Mouse (Mus musculus): ENCODE measurements at regions not wholly inside any gene's neighbourhood (a gene's known extent, or its start where the extent isn't known, plus 50 kb on each side); places are given as distances from the start of the nearest gene placed in this dataset.

- Histone ChIP-seq H3K4me3 (no peak overlapping the region), H3K36me3 (replicated peaks) (no peaks in the 10 kb centered on the region), H3K27ac (no peak overlapping the region), H3K9me3 (no peaks in the 10 kb centered on the region), H3K4me1 (peaks cover 15% of the 10 kb centered on the region), H3K27me3 (ENCODE audit: poor library complexity, severe bottlenecking) (peaks cover 43% of the 10 kb centered on the region)
- no peak for DNase-seq (ENCODE audit: extremely low spot score, low spot score)
- WGBS, result 79% methylated on average over 3 of the region's 3 CpGs
Measured at GRCm38 (mm10) chr9:122637591-122637990, 109.6 kb upstream of the Topaz1 start.

GRCm38 (mm10) chr9:122639239-122639638, 107.9 kb upstream of the Topaz1 start:
- H3K36me3 ChIP-seq (replicated peaks), result no peaks in the 10 kb centered on the region
- WGBS, result 89% methylated on average over 4 of the region's 4 CpGs
- no peak overlapping the region for H3K27ac ChIP-seq
- H3K9me3 ChIP-seq, result no peaks in the 10 kb centered on the region
- peaks cover 15% of the 10 kb centered on the region for H3K4me1 ChIP-seq
- DNase-seq (ENCODE audit: extremely low spot score, low spot score), result no peak
- peaks cover 38% of the 10 kb centered on the region; the same call in 1 of the 2 replicates for H3K27me3 ChIP-seq (ENCODE audit: poor library complexity, severe bottlenecking)
- no peak overlapping the region for H3K4me3 ChIP-seq

GRCm38 (mm10) chr9:122642913-122643312, 104.2 kb upstream of the Topaz1 start:
- H3K9me3 ChIP-seq, result no peaks in the 10 kb centered on the region

GRCm38 (mm10) chr9:122645569-122645968, 101.6 kb upstream of the Topaz1 start:
- H3K27ac ChIP-seq, result no peak overlapping the region
- no peaks in the 10 kb centered on the region for H3K36me3 ChIP-seq (replicated peaks)
- H3K27me3 ChIP-seq (ENCODE audit: poor library complexity, severe bottlenecking), result peaks cover 13% of the 10 kb centered on the region
- H3K4me1 ChIP-seq, result peaks cover 22% of the 10 kb centered on the region
- no peak for DNase-seq (ENCODE audit: extremely low spot score, low spot score)
- H3K9me3 ChIP-seq, result no peaks in the 10 kb centered on the region
- H3K4me3 ChIP-seq, result no peak overlapping the region
- WGBS, result 91% methylated on average over 5 of the region's 5 CpGs

More at GRCm38 (mm10) chr9:122642913-122643312, 104.2 kb upstream of the Topaz1 start:
- peaks cover 16% of the 10 kb centered on the region; the same call in 1 of the 2 replicates for H3K4me1 ChIP-seq
- no peak for DNase-seq (ENCODE audit: extremely low spot score, low spot score)
- peaks cover 25% of the 10 kb centered on the region for H3K27me3 ChIP-seq (ENCODE audit: poor library complexity, severe bottlenecking)
- H3K4me3 ChIP-seq, result no peak overlapping the region
- WGBS, result 83% methylated on average over 7 of the region's 7 CpGs
- no peaks in the 10 kb centered on the region for H3K36me3 ChIP-seq (replicated peaks)
- no peak overlapping the region for H3K27ac ChIP-seq

- no peaks in the 10 kb centered on the region for H3K36me3 ChIP-seq (replicated peaks)
- no peaks in the 10 kb centered on the region; the same call in 1 of the 2 replicates for H3K27me3 ChIP-seq (ENCODE audit: poor library complexity, severe bottlenecking)
- H3K9me3 ChIP-seq, result no peaks in the 10 kb centered on the region
- no peak overlapping the region for H3K27ac ChIP-seq
- 93% methylated on average over 3 of the region's 3 CpGs for WGBS
- DNase-seq (ENCODE audit: extremely low spot score, low spot score), result no peak
- H3K4me3 ChIP-seq, result no peak overlapping the region
- H3K4me1 ChIP-seq, result peaks cover 17% of the 10 kb centered on the region
Measured at GRCm38 (mm10) chr9:122650862-122651261, 96.3 kb upstream of the Topaz1 start.

GRCm38 (mm10) chr9:122655583-122655982, 91.6 kb upstream of the Topaz1 start:
- 54% methylated on average over 17 of the region's 17 CpGs for WGBS
- H3K27me3 ChIP-seq (ENCODE audit: poor library complexity, severe bottlenecking), result no peaks in the 10 kb centered on the region
- DNase-seq (ENCODE audit: extremely low spot score, low spot score), result no peak

GRCm38 (mm10) chr9:122660050-122660449, 87.1 kb upstream of the Topaz1 start:
- no peaks in the 10 kb centered on the region for H3K9me3 ChIP-seq
- H3K27me3 ChIP-seq (ENCODE audit: poor library complexity, severe bottlenecking), result no peaks in the 10 kb centered on the region
- no peak overlapping the region for H3K27ac ChIP-seq
- no peaks in the 10 kb centered on the region for H3K36me3 ChIP-seq (replicated peaks)
- DNase-seq (ENCODE audit: extremely low spot score, low spot score), result no peak
- H3K4me1 ChIP-seq, result no peaks in the 10 kb centered on the region
- 81% methylated on average over 9 of the region's 9 CpGs for WGBS
- H3K4me3 ChIP-seq, result no peak overlapping the region

More at GRCm38 (mm10) chr9:122655583-122655982, 91.6 kb upstream of the Topaz1 start:
- no peaks in the 10 kb centered on the region for H3K9me3 ChIP-seq
- no peak overlapping the region for H3K27ac ChIP-seq
- H3K36me3 ChIP-seq (replicated peaks), result no peaks in the 10 kb centered on the region
- no peak overlapping the region for H3K4me3 ChIP-seq
- H3K4me1 ChIP-seq, result no peaks in the 10 kb centered on the region

- Histone ChIP-seq H3K9me3 (no peaks in the 10 kb centered on the region), H3K4me3 (no peak overlapping the region), H3K36me3 (replicated peaks) (no peaks in the 10 kb centered on the region), H3K27me3 (ENCODE audit: poor library complexity, severe bottlenecking) (no peaks in the 10 kb centered on the region), H3K27ac (peak overlapping the region; percentile 51; the same call in 1 of the 2 replicates), H3K4me1 (peaks cover 25% of the 10 kb centered on the region)
- 23% methylated on average over 4 of the region's 5 CpGs for WGBS
- DNase-seq (ENCODE audit: extremely low spot score, low spot score), result peak; percentile 26
Measured at GRCm38 (mm10) chr9:122666978-122667645, 80.0 kb upstream of the Topaz1 start.

GRCm38 (mm10) chr9:122667646-122667981, 79.5 kb upstream of the Topaz1 start:
- Histone ChIP-seq H3K9me3 (no peaks in the 10 kb centered on the region), H3K27ac (0 out of 2 replicates have a peak overlapping the region, but pooled peaks have one; percentile 51), H3K4me3 (no peak overlapping the region), H3K36me3 (replicated peaks) (no peaks in the 10 kb centered on the region), H3K27me3 (ENCODE audit: poor library complexity, severe bottlenecking) (no peaks in the 10 kb centered on the region), H3K4me1 (peaks cover 25% of the 10 kb centered on the region)
- DNase-seq (ENCODE audit: extremely low spot score, low spot score), result no peak
- 60% methylated on average over 3 of the region's 3 CpGs for WGBS

GRCm38 (mm10) chr9:122673777-122674176, 73.4 kb upstream of the Topaz1 start:
- Histone ChIP-seq H3K27me3 (ENCODE audit: poor library complexity, severe bottlenecking) (0 out of 2 replicates have a peak, but pooled peaks cover 3% of the 10 kb centered on the region), H3K9me3 (no peaks in the 10 kb centered on the region), H3K4me3 (no peak overlapping the region), H3K36me3 (replicated peaks) (no peaks in the 10 kb centered on the region), H3K4me1 (peaks cover 19% of the 10 kb centered on the region), H3K27ac (no peak overlapping the region)
- 88% methylated on average over 3 of the region's 3 CpGs for WGBS
- DNase-seq (ENCODE audit: extremely low spot score, low spot score), result no peak

GRCm38 (mm10) chr9:122678001-122678696, 69.0 kb upstream of the Topaz1 start:
- Histone ChIP-seq H3K9me3 (no peaks in the 10 kb centered on the region), H3K27ac (no peak overlapping the region), H3K36me3 (replicated peaks) (no peaks in the 10 kb centered on the region), H3K27me3 (ENCODE audit: poor library complexity, severe bottlenecking) (peaks cover 7% of the 10 kb centered on the region; the same call in 1 of the 2 replicates), H3K4me3 (no peak overlapping the region), H3K4me1 (peaks cover 29% of the 10 kb centered on the region)
- WGBS, result 66% methylated on average over 14 of the region's 14 CpGs
- no peak for DNase-seq (ENCODE audit: extremely low spot score, low spot score)

GRCm38 (mm10) chr9:122687170-122687569, 60.0 kb upstream of the Topaz1 start:
- no peak overlapping the region for H3K27ac ChIP-seq
- no peak overlapping the region for H3K4me3 ChIP-seq
- peaks cover 7% of the 10 kb centered on the region for H3K4me1 ChIP-seq
- no peak for DNase-seq (ENCODE audit: extremely low spot score, low spot score)
- H3K9me3 ChIP-seq, result no peaks in the 10 kb centered on the region
- H3K27me3 ChIP-seq (ENCODE audit: poor library complexity, severe bottlenecking), result 0 out of 2 replicates have a peak, but pooled peaks cover 3% of the 10 kb centered on the region
- 26% methylated on average over 4 of the region's 4 CpGs for WGBS
- H3K36me3 ChIP-seq (replicated peaks), result no peaks in the 10 kb centered on the region

- WGBS, result 70% methylated on average over 6 of the region's 6 CpGs
- H3K9me3 ChIP-seq, result no peaks in the 10 kb centered on the region
- no peak for DNase-seq (ENCODE audit: extremely low spot score, low spot score)
- no peak overlapping the region for H3K4me3 ChIP-seq
- peaks cover 12% of the 10 kb centered on the region for H3K4me1 ChIP-seq
- H3K27me3 ChIP-seq (ENCODE audit: poor library complexity, severe bottlenecking), result no peaks in the 10 kb centered on the region
- no peaks in the 10 kb centered on the region for H3K36me3 ChIP-seq (replicated peaks)
- H3K27ac ChIP-seq, result no peak overlapping the region
Measured at GRCm38 (mm10) chr9:122691879-122692278, 55.3 kb upstream of the Topaz1 start.
